Mouse (Mus musculus) G1E (cell line): ENCODE results near the gene Narfl.

Experiments used
- CTCF ChIP-seq: IDR thresholded peaks from 2 replicates; pipeline ENCODE4 v1.5.1; 2012; ENCODE audit warnings: low read depth, low read length, inconsistent platforms, mixed read lengths
- GATA1 ChIP-seq: IDR thresholded peaks from 2 replicates; pipeline ENCODE4 v1.6.1; 2012; ENCODE audit warnings: borderline replicate concordance, low read length, inconsistent platforms, mixed read lengths
- TAL1 ChIP-seq: conservative IDR thresholded peaks from 2 replicates; pipeline ENCODE4 v1.6.1; 2012; ENCODE audit warnings: low read depth, low read length, inconsistent platforms, mixed read lengths

DNA sequence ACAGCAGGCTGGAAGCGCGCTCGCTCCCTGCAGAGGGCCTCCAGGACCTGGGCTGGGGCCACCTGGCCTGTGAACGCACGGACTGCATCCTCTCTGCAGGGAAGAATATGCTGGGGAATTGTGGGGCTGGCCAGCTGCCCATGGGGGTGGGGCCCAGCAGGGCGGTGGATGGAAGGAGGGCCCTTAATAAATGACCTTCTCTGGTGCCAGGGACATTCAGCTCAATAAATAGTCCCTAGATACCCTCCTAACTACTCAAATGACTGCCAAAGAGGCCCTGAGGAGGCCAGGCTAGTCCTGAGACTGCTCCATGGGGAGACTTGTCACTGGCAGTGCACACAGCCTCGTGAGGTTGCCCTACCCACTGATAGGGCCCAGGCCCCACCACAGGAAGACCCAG, 9.5 kb downstream of the Narfl start:
- TF ChIP-seq GATA1 (no peak), CTCF (no peak), TAL1 (no peak)
